Mouse (Mus musculus) heart, adult 9 months (tissue): ENCODE measurements at regions not wholly inside any gene's neighbourhood (a gene's known extent, or its start where the extent isn't known, plus 50 kb on each side); places are given as distances from the start of the nearest gene placed in this dataset.

Source experiments
- DNase-seq, 2 experiments: peaks; one replicate each; pipeline ENCODE4 v3.0.0; 2022; ENCODE audit warnings: low spot score in 2 of 2

DNA sequence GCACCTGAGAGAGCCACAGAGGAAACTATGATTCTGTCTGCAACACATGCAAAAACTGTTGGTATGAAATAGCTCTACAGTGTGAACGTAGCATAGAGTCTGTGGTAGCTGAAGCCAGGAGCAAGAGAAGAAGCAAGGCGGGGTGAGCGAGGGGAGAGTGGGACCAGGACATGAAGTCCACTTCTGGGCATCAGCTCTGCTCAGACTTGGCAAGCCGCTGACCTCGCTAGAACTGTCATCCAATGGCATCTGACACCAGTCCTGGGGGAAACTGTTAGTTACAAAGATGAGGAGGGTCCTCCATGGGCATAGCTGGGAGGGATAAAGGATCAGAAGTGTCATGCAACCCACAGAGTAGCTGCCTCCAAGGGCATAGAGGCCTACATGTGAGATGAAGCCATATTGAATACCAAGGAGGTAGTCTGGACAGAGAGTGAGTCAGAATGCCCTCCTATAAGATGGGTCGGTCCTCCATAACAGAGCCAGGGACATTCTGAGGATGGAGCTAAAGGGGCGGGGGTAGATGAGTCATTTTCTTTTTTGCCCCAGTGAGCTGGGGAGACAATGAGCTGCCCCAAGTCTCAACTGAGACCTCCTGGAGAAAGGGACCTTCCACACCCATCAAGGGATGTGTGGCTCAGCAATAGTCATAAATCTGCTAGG lies 102.0 kb downstream of the 1810010D01Rik start:
- no peak for DNase-seq

DNA sequence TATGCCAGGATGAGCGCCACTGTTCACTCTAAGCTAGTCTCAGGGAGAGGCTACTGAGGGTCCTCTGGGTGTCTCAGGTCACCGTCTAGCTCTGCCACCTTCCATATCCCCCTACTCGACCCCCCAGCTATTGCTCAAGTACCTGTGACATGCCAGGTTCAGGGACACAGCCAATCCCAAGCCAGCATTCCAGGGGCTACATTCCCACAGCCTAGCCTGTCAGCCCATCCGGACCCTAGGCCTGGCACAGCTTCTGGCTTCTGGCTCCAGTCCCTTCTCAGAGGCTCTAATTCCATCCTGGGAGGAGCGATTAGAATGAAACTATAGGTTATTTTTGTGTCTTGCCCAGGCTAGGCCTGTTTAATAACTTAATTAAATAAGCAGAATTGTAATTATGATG lies 105.2 kb downstream of the 1810010D01Rik start:
- no peak for DNase-seq

DNA sequence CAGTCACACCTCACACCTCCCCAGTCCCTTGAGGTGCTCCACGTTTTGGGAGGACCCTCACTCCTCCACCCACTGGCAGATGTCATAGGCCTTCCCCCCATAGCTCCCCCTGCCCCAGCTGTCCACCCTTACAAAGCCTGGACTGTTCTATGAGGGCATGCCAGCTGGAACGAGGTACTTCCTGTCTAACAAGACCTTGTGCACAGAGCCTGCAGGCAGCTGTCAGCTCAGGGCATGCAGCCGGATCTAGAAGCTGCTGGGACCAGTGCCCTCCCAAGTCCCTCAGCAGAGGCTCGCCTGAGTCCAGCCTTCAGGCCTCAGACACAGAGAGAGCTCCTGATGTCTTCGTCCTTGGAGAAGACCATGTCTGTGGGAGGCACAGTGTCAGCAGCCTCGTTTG lies 105.7 kb downstream of the 1810010D01Rik start:
- DNase-seq: peak; percentile 83 to 84

DNA sequence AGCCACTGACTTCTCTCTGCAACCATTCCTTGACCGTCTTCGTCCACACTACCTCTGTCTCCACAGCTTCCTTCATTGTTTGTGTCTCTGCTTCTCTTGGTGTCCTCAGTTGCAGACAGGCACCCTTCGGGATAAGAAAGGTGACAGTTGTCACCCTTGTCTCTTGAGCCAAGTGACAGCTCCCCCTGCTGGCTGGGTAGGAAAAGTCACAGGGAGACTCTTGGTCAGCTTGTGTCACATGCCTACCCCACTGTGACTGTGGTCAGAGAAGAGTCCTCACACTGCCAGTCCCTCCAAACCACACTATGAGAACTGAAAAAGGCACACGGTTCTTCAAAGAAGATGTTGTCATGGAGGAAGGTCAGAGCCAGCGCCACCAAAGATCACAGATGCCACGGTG lies 109.6 kb downstream of the 1810010D01Rik start:
- DNase-seq: no peak

DNA sequence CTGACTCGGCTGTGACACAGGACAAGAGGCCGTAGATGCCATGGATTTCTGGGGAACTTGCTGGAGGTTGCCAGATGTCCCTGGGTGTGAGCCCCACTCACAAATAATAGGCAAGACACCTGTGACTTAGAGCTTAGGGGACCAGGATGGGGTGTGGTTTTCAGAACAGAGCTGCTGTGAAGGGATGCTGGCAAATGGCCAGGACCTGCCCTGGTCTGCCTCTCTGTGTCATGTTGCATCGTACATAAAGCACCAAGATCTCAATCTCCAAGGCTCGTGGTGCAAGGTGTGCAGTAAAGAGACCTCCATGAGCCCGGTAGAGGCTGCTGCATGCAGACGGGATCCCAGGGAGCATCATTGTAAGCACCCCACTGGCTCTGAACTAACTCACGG lies 113.8 kb downstream of the 1810010D01Rik start:
- DNase-seq: no peak

DNA sequence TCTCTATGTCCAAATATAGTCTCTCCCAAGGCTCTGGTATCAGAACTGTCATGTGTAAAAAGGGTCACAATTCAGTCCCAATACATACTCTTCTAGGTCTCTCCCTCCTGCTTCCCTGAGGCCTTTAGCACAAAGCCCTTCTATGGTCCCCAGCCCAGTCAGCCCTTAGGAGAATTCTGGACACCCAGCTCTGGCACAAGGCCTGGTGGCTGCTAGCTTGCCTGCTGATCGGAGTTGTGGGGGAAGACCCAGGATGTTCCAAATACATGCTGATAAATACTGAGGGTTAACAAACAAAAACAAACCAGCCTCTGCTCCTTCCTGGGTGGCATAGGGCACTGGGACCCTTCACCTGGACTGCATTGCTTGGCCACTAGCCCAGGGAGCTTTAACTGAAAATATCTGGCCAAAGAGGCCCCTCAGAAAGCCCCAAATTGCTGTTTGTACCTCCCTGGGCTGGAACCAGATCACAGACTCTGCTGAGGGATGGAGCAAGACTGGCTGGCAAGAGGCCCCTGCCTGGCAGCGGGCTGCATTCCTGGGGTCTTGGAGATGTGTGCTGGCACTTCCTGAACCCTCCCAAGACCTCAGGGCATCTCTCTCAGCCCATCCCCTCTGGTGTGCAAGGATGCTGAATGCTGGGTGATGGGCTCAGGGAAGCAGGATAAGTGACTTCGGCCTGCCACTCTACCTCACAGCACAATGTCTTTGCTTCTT lies 114.3 kb downstream of the 1810010D01Rik start:
- no peak for DNase-seq

DNA sequence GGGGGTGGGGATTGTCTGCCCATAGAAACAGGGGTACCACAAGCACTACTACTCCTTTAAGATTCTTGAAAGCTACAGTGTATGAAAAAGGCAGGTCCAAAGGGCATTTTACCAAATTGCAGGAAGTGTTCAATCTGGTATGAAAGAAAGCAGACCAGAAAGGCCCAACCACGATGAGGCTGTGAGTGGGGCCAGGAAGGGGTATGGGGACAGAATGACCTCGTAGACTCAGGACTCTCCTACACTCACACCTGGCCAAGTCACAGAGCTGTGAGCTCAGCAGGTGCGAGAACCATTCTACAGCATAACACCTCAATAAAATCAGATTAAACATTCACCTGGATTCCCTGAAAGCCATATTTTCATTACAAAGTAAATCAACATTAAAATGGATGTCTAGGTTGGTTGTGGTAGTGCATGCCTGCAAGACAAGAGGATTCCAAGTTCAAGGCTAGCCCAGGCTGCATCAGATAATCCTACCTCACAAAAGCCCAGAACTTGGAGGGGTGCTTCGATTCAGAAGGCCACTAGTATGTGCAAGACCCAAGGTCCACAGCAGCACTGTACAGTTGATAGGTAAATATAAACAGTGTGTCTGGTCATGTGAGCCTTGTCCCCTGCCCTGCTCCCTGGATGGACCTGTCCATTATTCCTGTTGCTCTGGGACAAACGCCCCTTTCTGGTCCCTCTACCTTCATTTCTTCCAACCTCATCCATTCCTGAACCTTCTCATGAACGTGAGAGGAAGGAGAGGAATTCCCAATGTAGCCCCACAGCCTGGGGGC lies 115.3 kb downstream of the 1810010D01Rik start:
- no peak for DNase-seq

DNA sequence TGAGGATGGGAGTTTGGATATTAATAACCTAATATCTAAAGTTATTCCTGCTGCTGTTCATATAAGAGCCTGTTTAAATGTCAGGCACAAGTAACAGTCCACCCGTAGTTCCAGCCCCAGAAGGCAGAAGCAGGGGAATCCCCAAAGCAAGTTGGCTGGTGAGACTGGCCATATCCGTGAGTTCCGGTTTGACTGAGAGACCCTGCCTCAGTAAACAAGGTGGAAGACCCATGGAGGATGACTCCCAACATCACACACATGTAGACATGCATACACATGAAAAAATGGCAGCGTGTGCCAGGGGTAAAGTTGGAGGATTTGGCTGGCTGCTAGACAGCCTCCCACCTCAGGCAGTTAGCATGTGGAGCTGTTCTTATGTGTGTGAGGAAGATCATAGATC lies 117.1 kb downstream of the 1810010D01Rik start:
- DNase-seq: no peak

DNA sequence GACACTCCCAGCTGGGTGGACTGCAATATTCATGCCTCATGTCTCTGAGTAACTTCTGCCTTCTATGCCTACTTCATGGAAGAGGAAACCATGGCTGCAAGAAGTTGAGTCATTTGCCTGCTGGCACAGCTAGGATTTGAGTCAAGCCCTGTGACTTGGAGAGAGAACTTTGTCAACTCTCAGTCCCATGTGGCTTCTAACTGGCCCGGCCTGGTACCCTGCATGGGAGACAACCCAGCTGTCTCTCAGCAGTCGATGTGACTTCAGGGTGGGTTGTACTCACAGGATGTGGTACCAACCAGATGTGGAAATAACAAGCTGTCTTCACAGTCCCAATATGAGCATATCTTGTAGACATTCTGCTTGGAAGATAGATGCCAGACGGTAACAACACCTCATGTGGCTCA lies 118.6 kb downstream of the 1810010D01Rik start:
- no peak for DNase-seq

DNA sequence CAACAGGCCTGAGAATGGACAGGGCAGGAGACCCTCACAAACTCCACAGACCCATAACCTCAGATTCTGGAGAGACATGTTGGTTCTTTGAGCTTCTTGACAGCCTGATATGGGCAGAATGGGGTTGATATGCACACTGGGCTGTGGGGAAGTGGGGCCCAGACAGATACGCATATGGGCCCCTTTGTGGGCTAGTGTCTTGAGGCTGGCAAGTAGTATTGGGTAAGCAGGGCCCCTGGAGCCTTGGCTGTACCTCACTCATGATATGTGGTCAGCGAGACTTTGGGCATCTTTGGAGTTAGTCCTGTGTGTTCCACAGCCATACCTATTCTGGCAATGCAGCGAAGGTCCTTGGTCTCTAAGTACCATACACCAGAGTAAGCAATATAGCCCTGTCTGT lies 119.3 kb downstream of the 1810010D01Rik start:
- no peak for DNase-seq

DNA sequence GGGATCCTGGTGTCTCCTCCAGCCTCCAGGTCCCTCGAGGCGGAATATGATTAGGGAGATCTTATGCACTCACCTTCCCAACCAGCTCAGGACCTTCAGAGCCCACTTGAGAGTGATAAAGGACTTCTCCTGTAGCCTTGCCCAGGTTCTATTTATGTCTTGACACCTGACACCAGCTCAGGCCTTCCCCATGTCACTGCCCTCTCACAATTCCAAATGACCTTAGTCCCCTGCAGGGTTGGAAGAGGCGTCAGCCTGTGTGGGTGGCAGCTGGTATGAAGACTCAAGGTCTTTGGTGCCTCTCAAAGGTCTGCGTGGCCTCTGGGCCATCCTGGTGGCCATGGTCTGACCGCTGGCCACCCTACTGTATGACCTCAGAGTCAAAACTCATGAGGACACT lies 120.1 kb downstream of the 1810010D01Rik start:
- DNase-seq: peak in 1 of 2 experiments; percentile 45

DNA sequence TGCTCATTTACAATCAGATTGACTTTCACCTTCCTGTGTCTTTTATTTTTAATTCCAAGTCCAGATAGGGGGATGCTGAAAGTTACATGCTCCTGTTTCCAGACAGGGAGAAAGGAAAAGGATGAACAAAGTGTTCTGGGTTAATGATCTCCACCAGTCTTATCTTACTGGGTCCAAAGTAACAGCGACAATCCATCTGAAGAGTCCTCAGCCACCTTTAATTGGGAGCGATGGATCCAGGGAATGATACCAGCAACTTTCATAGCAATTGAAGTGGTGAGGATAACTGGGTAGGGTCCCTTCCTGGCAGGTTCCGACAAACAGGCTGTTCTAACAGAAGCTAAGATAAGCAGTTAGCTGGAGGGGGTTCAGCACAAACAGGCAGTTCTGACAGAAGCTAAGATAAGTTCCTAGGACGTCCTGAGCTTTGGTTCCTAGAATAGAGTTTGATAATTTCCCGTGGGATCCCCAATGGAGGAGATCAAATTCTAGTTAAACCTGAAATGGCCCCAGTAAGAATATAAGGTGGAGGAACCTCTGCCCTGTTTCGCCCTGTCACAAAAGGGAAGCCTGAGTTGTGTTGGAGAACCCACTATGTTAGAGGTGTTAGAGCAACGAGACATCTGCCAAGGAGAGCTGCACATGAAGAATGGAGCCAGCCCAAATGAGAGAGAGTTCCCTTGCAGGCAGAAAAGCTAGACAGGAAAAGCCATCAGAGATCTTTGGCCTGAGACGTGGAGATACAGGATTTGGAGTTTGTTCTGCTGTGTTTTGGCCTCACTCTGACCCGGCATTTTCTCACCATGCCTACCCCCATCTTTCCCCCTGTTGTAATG lies 124.8 kb downstream of the 1810010D01Rik start:
- peak; percentile 44 to 45 for DNase-seq

DNA sequence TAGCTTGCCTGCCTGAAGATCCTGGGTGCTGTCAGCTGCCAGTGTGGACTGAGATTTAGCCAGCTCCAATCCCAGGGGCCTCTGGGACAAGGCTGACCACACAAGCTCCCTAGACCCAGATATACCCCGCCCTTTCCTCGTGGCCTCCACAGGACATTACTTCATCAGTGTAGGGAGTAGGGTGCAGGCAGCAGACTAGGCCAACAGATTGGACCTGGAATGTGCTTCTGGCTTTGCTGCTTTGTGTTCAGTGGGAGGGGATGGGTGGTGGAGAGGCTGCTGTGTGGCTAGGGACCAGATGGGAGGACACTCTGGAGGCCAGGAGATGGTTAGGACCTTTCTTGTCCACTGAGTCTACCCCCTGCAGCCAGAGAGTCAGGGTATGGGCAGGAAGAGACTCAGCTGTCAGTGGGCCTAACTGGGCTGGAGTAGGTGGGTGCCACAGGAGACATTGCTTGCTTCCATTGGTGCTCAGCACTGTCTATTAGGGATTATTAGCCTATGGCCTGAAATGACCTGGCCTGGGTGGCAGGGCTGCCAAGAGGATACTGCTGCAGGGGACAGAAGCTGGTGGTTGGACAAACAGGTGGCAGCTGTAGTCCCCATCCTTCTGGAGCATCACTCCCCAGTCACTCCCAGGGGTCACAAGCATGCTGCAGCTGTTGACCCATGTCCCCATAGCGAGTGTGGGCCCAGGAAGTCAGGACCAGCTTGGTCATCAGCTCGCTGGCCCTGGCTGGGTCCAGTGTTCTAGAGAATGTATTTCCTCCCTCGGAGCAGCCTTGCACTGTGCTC lies 132.5 kb upstream of the Ccnd1 start:
- DNase-seq: peak; percentile 44 to 67

DNA sequence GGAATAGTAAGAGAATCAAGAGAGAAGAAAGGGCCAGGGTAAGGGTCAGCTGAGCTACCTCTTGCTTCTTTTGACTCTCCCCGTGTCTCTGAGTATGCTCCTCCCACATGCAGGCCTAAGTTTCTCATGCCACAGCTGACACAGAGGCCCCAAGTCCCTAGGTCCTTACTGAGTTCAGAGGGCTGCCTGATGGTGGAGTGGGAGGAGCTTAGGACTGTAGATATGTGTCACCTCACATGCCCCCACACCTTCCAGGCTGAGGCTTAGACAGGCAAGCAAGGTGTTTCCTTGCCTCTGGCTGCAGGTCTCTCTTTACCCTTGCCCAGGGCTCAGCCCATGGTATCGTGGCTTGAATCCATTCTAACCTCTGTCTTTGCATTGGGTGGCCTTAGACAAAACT lies 131.8 kb upstream of the Ccnd1 start:
- DNase-seq: no peak

DNA sequence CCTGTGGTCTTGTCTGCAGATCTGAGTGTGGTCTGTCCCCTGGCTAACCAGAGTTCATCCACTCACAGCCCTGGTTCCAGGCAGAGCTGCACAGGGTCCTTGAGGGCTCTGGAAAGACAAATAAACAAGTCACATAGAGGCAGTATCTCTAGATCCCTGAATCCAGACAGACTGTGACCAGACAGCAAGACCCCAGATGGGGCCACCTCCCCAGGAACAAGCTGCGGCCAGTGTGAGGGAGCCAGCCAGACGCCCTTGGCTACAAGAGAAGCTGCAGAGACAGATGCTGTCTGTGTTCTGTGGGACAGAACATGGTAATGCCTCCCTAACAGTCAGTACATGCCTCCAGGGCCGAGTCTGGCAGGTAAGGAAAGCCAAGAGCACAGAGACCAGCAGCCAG lies 127.6 kb upstream of the Ccnd1 start:
- no peak for DNase-seq

DNA sequence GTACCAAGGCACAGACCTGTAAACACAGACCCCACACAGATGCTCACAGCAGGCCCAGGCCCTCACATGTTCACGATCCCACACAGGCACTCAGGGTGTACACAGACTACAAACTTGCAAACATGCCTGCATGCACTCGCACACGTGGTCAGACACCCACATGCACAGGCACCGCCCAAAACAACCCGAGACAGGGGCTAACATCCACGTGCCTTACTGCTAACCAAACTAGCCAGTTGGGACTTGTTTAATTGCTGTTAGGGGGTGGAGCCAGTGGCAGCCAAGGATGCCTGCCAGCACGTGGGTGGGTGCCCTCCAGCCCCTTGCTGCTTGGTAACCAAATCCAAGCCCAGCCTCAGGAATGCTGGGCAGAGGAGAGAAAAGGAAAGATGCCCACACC lies 116.6 kb upstream of the Ccnd1 start:
- no peak for DNase-seq

DNA sequence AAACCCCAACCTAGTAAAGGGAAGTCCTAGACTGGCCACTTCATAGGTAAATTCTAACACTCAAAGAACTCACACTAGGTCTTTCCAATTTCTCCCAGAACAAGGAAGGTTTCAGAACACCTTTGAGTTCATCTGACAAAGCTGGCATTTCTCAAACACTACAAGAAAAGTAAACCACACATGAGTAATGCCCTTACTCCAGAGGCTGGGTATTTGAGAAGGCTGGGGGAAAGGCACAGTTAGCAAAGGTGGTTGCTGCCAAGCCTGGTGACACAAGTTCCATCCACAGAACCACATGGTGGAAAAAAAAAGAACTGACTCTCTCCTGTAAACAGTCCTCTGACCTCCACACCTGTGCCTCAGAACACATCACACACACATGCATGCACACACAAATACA lies 111.9 kb upstream of the Ccnd1 start:
- DNase-seq: no peak

DNA sequence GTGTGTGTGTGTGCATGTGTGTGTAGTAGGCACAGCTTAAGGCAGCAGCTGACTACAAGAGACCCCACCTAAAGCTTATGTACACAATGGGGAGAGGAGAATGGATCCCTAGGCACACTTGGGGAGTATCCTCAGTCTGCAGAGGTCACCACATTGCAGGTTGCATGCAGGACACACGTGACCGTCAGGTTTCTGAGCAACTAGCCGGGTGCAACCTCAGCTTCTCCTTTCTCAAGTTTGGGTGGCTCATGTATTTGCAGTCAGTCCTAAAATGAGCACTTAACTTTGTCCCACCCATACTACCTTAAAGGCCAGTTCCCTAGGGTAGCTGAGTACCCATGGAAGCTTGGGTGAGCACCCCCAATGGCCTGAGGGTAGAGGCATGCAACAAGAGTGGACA lies 111.0 kb upstream of the Ccnd1 start:
- DNase-seq: no peak

DNA sequence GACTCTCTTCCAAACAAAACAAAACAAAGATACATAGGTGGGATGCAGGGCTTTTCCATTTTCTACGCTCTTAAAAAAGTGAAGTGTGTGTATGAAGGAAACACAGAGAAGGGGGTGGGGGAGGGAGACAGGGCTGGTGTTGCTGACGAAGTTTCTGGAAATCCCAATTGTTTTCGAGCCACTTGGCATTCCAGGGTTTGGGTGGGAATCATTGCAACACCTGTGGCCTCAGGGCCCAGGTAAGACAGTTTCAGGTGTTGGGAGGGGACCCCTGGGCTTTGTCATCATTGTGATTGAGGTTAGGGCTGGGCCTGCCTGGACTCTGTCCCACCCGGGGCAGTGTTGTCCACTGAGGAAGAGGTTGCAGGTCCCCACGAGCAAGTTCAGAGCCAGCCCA lies 108.8 kb upstream of the Ccnd1 start:
- no peak for DNase-seq

DNA sequence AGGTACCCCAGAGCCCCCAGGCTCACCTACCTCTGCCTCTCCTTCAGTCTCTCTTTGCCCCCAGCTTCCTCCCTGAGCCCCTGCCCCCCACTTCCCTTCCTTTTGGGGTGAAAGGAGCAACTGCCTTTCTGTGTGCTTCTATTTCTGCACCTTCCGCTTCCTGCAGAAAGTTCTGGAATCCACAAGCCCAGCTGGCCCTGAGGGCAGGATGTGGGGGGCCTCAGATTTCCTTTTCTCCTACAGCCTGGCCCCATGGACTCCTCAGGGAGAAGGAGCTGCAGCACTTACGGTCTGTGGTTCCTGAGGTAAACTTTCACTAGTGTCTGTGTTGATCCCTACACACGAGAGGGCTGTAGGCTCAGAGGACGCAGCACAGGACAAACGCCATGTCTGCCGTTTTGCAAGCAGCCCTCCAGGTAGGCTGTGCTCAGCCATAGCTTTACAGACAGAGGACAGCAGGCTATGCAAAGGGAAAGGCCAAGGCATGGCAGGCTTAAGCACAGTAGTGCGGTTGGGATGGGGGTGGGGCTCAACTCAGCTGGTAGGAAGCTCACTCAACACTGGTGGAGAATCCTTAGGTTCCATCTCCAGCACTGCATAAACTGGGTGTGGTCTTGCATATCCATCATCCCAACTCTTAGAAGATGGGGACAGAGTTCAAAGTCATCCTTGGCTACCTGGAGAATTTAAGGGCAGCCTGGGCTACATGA lies 108.2 kb upstream of the Ccnd1 start:
- peak; percentile 29 to 69 for DNase-seq

DNA sequence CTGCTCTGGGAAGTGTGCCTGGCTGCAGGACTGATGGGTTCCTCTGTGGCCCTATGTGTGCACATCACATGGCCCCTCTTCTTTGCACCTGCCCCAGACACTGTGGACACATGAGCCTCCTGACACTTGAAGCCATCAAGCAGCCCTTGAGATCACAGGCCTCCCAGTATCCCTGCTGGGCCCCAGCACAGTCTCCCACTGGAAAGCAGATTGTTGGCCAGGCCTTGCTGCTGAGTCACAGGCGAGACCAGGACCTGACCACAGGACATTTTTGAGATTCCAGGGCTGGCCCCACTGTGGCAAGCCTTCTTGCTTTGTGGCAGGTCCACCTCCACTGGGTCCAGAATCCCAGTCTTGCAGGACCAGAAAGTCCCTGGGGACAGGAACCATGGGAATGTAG lies 105.5 kb upstream of the Ccnd1 start:
- no peak for DNase-seq
